Mouse (Mus musculus) heart, postnatal 36 days (tissue): ENCODE measurements around the gene Myh7. TPM values are rescaled to one million over a fixed set of nuclear protein-coding genes. Genes with fewer than 3 reads are reported as not detected.
A peak's percentile ranks its signal among the peaks of the same experiment; 100 is the strongest.
"Not testable (repeated sequence)": the region's sequence is repeated elsewhere in the genome, so short reads cannot be mapped to it uniquely, and the experiment has no call there.

Experiments
- DNase-seq, 2 experiments: peaks; one replicate each; pipeline ENCODE4 v3.0.0; 2021 to 2022
- intact Hi-C: fragments of 180-260 bp; cut with DNase I; formaldehyde crosslinking; loops from one replicate; pipeline ENCODE4 v1.15.1; 2025
- total RNA-seq, 2 experiments: library from RNA; stranded (reverse); gene quantifications; 2 replicates each; pipeline ENCODE4 v1.2.3; 2021

Myh7 gene
- total RNA-seq, 2 experiments from 2014 or later: 2,242 to 2,437 TPM

GRCm38 (mm10) chr14:54947008-54947407 lies 47.4 kb downstream of the Myh7 start:
- intact Hi-C loops: not testable (repeated sequence)
- DNase-seq: peak in 1 of 2 experiments; percentile 13

GRCm38 (mm10) chr14:54945975-54946704 lies 48.3 kb downstream of the Myh7 start:
- intact Hi-C loops: no loop called here
- peak; percentile 13 to 15 for DNase-seq

GRCm38 (mm10) chr14:54944939-54945338 lies 49.5 kb downstream of the Myh7 start:
- DNase-seq: peak in 1 of 2 experiments; percentile 4
- intact Hi-C loops: loop anchor here (1.0 kb wide), 1 partner anchor 27 kb away; no protein-coding TSS in a partner anchor

- intact Hi-C loops: loop anchor here (1.0 kb wide), 1 partner anchor 28 kb away; no protein-coding TSS in a partner anchor
- DNase-seq: no peak
Measured at GRCm38 (mm10) chr14:54943971-54944370, 50.5 kb downstream of the Myh7 start.

- peak; percentile 13 to 23 for DNase-seq
- intact Hi-C loops: no loop called here
Measured at GRCm38 (mm10) chr14:54942479-54942878, 51.9 kb downstream of the Myh7 start.

GRCm38 (mm10) chr14:54941024-54941978 lies 53.1 kb downstream of the Myh7 start:
- peak; percentile 12 to 28 for DNase-seq
- intact Hi-C loops: no loop called here

- DNase-seq: peak in 1 of 2 experiments; percentile 24
- intact Hi-C loops: no loop called here
Measured at GRCm38 (mm10) chr14:54940176-54940530, 54.3 kb downstream of the Myh7 start.

- peak; percentile 76 for DNase-seq
- intact Hi-C loops: loop anchor here (1.0 to 2.0 kb wide), 2 partner anchors 39 to 97 kb away; no protein-coding TSS in a partner anchor
Measured at GRCm38 (mm10) chr14:54939434-54940175, 54.8 kb downstream of the Myh7 start.

- intact Hi-C loops: loop anchor here (1.0 to 2.0 kb wide), 2 partner anchors 38 to 96 kb away; no protein-coding TSS in a partner anchor
- peak; percentile 35 to 52 for DNase-seq
Measured at GRCm38 (mm10) chr14:54938431-54939219, 55.8 kb downstream of the Myh7 start.

- DNase-seq: peak in 1 of 2 experiments; percentile 8
- intact Hi-C loops: loop anchor here (2.0 kb wide), 1 partner anchor 95 kb away; no protein-coding TSS in a partner anchor
Measured at GRCm38 (mm10) chr14:54937361-54938182, 56.9 kb downstream of the Myh7 start.

GRCm38 (mm10) chr14:54936831-54937160 lies 57.6 kb downstream of the Myh7 start:
- intact Hi-C loops: no loop called here
- no peak for DNase-seq

- DNase-seq: peak in 1 of 2 experiments; percentile 5
- intact Hi-C loops: no loop called here
Measured at GRCm38 (mm10) chr14:54935904-54936830, 58.3 kb downstream of the Myh7 start, which contains the start of gene Cmtm5. Gene Cmtm5 (plus strand): TSS chr14:54936261.

GRCm38 (mm10) chr14:54932645-54933150 lies 61.7 kb downstream of the Myh7 start, which contains the start of gene Il25:
Gene Il25 (plus strand): TSS chr14:54932695.
- no peak for DNase-seq
- intact Hi-C loops: no loop called here

GRCm38 (mm10) chr14:54930431-54930830 lies 64.0 kb downstream of the Myh7 start:
- intact Hi-C loops: no loop called here

GRCm38 (mm10) chr14:54929801-54930200 lies 64.6 kb downstream of the Myh7 start:
- DNase-seq: no peak
- intact Hi-C loops: no loop called here

More at GRCm38 (mm10) chr14:54930431-54930830, 64.0 kb downstream of the Myh7 start:
- no peak for DNase-seq

- no peak for DNase-seq
- intact Hi-C loops: no loop called here
Measured at GRCm38 (mm10) chr14:54927296-54927695, 67.1 kb downstream of the Myh7 start.
